Mouse (Mus musculus): ENCODE results near the gene Adamtsl1. TPM values are rescaled to one million over a fixed set of nuclear protein-coding genes. Genes with fewer than 3 reads are reported as not detected.

Adamtsl1 gene
- polyA plus RNA-seq, 1 experiment from 2014 or later, result 7.3 TPM

GRCm38 (mm10) chr4:85767666-85768065 lies 253.7 kb downstream of the Adamtsl1 start:
- no peaks in the 10 kb centered on the region for H3K27me3 ChIP-seq (ENCODE audit: insufficient read depth, poor library complexity, severe bottlenecking)
- H3K4me1 ChIP-seq, result peaks cover 7% of the 10 kb centered on the region; the same call in 1 of the 2 replicates
- DNase-seq (ENCODE audit: low spot score), result no peak
- no peaks in the 10 kb centered on the region for H3K36me3 ChIP-seq
- 84% methylated on average over 6 of the region's 6 CpGs for WGBS
- H3K27ac ChIP-seq, result no peak overlapping the region
- no peaks in the 10 kb centered on the region for H3K9me3 ChIP-seq
- no peak overlapping the region for H3K4me3 ChIP-seq

- no peaks in the 10 kb centered on the region for H3K27me3 ChIP-seq (ENCODE audit: insufficient read depth, poor library complexity, severe bottlenecking)
- no peak overlapping the region for H3K4me3 ChIP-seq
- WGBS, result 65% methylated on average over 5 of the region's 5 CpGs
- H3K4me1 ChIP-seq, result peaks cover 7% of the 10 kb centered on the region; the same call in 1 of the 2 replicates
- no peaks in the 10 kb centered on the region for H3K9me3 ChIP-seq
- no peak overlapping the region for H3K27ac ChIP-seq
- DNase-seq (ENCODE audit: low spot score), result no peak
- no peaks in the 10 kb centered on the region for H3K36me3 ChIP-seq
Observed at GRCm38 (mm10) chr4:85768107-85768506, 254.1 kb downstream of the Adamtsl1 start.

- no peaks in the 10 kb centered on the region for H3K27me3 ChIP-seq (ENCODE audit: insufficient read depth, poor library complexity, severe bottlenecking)
- no peaks in the 10 kb centered on the region for H3K4me1 ChIP-seq
- DNase-seq (ENCODE audit: low spot score), result no peak
- H3K9me3 ChIP-seq, result no peaks in the 10 kb centered on the region
- H3K27ac ChIP-seq, result no peak overlapping the region
- no peaks in the 10 kb centered on the region for H3K36me3 ChIP-seq
- no peak overlapping the region for H3K4me3 ChIP-seq
- WGBS, result 27% methylated on average over 5 of the region's 5 CpGs
Observed at GRCm38 (mm10) chr4:85782511-85782910, 268.5 kb downstream of the Adamtsl1 start.

- Histone ChIP-seq H3K4me3 (no peak overlapping the region), H3K9me3 (no peaks in the 10 kb centered on the region), H3K36me3 (no peaks in the 10 kb centered on the region), H3K27ac (no peak overlapping the region), H3K4me1 (no peaks in the 10 kb centered on the region), H3K27me3 (ENCODE audit: insufficient read depth, poor library complexity, severe bottlenecking) (no peaks in the 10 kb centered on the region)
- WGBS, result 56% methylated on average over 6 of the region's 6 CpGs
- DNase-seq (ENCODE audit: low spot score), result no peak
Observed at GRCm38 (mm10) chr4:85783768-85784379, 269.9 kb downstream of the Adamtsl1 start.

- Histone ChIP-seq H3K9me3 (no peaks in the 10 kb centered on the region), H3K27ac (no peak overlapping the region), H3K4me1 (no peaks in the 10 kb centered on the region), H3K36me3 (no peaks in the 10 kb centered on the region), H3K27me3 (ENCODE audit: insufficient read depth, poor library complexity, severe bottlenecking) (no peaks in the 10 kb centered on the region), H3K4me3 (no peak overlapping the region)
- WGBS, result 62% methylated on average over 4 of the region's 4 CpGs
- DNase-seq (ENCODE audit: low spot score), result no peak
Observed at GRCm38 (mm10) chr4:85784428-85784827, 270.5 kb downstream of the Adamtsl1 start.

GRCm38 (mm10) chr4:85790226-85790625 lies 276.3 kb downstream of the Adamtsl1 start:
- no peaks in the 10 kb centered on the region for H3K9me3 ChIP-seq
- no peaks in the 10 kb centered on the region for H3K4me1 ChIP-seq
- no peak for DNase-seq (ENCODE audit: low spot score)
- H3K4me3 ChIP-seq, result no peak overlapping the region
- H3K36me3 ChIP-seq, result no peaks in the 10 kb centered on the region
- no peaks in the 10 kb centered on the region for H3K27me3 ChIP-seq (ENCODE audit: insufficient read depth, poor library complexity, severe bottlenecking)
- WGBS, result 53% methylated on average over 2 of the region's 2 CpGs
- no peak overlapping the region for H3K27ac ChIP-seq

- Histone ChIP-seq H3K4me3 (no peak overlapping the region), H3K36me3 (no peaks in the 10 kb centered on the region), H3K27ac (no peak overlapping the region), H3K9me3 (no peaks in the 10 kb centered on the region), H3K4me1 (no peaks in the 10 kb centered on the region), H3K27me3 (ENCODE audit: insufficient read depth, poor library complexity, severe bottlenecking) (no peaks in the 10 kb centered on the region)
- peak; percentile 84 for DNase-seq (ENCODE audit: low spot score)
- WGBS, result 4% methylated on average over 8 of the region's 8 CpGs
Observed at GRCm38 (mm10) chr4:85801805-85802204, 287.8 kb downstream of the Adamtsl1 start.

- Histone ChIP-seq H3K36me3 (no peaks in the 10 kb centered on the region), H3K9me3 (no peaks in the 10 kb centered on the region), H3K4me1 (no peaks in the 10 kb centered on the region), H3K27me3 (ENCODE audit: insufficient read depth, poor library complexity, severe bottlenecking) (no peaks in the 10 kb centered on the region), H3K27ac (no peak overlapping the region), H3K4me3 (no peak overlapping the region)
- DNase-seq (ENCODE audit: low spot score), result no peak
- 61% methylated on average over 3 of the region's 3 CpGs for WGBS
Observed at GRCm38 (mm10) chr4:85814418-85814817, 300.4 kb downstream of the Adamtsl1 start.

- no peak overlapping the region for H3K4me3 ChIP-seq
- H3K27me3 ChIP-seq (ENCODE audit: insufficient read depth, poor library complexity, severe bottlenecking), result no peaks in the 10 kb centered on the region
- 68% methylated on average over 2 of the region's 2 CpGs for WGBS
- no peak overlapping the region for H3K27ac ChIP-seq
- no peaks in the 10 kb centered on the region for H3K36me3 ChIP-seq
- no peak for DNase-seq (ENCODE audit: low spot score)
- no peaks in the 10 kb centered on the region for H3K9me3 ChIP-seq
- no peaks in the 10 kb centered on the region for H3K4me1 ChIP-seq
Observed at GRCm38 (mm10) chr4:85818504-85818903, 304.5 kb downstream of the Adamtsl1 start.

- Histone ChIP-seq H3K4me1 (no peaks in the 10 kb centered on the region), H3K36me3 (no peaks in the 10 kb centered on the region), H3K27me3 (ENCODE audit: insufficient read depth, poor library complexity, severe bottlenecking) (no peaks in the 10 kb centered on the region), H3K9me3 (no peaks in the 10 kb centered on the region), H3K4me3 (no peak overlapping the region), H3K27ac (no peak overlapping the region)
- 68% methylated on average over 1 of the region's 1 CpGs for WGBS
- no peak for DNase-seq (ENCODE audit: low spot score)
Observed at GRCm38 (mm10) chr4:85819169-85819568, 305.2 kb downstream of the Adamtsl1 start.

- WGBS, result 53% methylated on average over 1 of the region's 1 CpGs
- Histone ChIP-seq H3K27ac (no peak overlapping the region), H3K4me1 (no peaks in the 10 kb centered on the region)
Observed at GRCm38 (mm10) chr4:85819921-85820320, 305.9 kb downstream of the Adamtsl1 start.

GRCm38 (mm10) chr4:85823952-85824704 lies 310.2 kb downstream of the Adamtsl1 start:
- no peaks in the 10 kb centered on the region for H3K27me3 ChIP-seq (ENCODE audit: insufficient read depth, poor library complexity, severe bottlenecking)
- no peaks in the 10 kb centered on the region for H3K9me3 ChIP-seq
- no peak for DNase-seq (ENCODE audit: low spot score)
- H3K36me3 ChIP-seq, result no peaks in the 10 kb centered on the region
- WGBS, result 85% methylated on average over 8 of the region's 8 CpGs
- H3K27ac ChIP-seq, result no peak overlapping the region
- H3K4me3 ChIP-seq, result no peak overlapping the region
- H3K4me1 ChIP-seq, result no peaks in the 10 kb centered on the region

More at GRCm38 (mm10) chr4:85819921-85820320, 305.9 kb downstream of the Adamtsl1 start:
- Histone ChIP-seq H3K36me3 (no peaks in the 10 kb centered on the region), H3K27me3 (ENCODE audit: insufficient read depth, poor library complexity, severe bottlenecking) (no peaks in the 10 kb centered on the region), H3K4me3 (no peak overlapping the region), H3K9me3 (no peaks in the 10 kb centered on the region)
- DNase-seq (ENCODE audit: low spot score), result no peak

GRCm38 (mm10) chr4:85824705-85825085 lies 310.7 kb downstream of the Adamtsl1 start:
- Histone ChIP-seq H3K4me1 (no peaks in the 10 kb centered on the region), H3K27ac (no peak overlapping the region), H3K4me3 (no peak overlapping the region), H3K27me3 (ENCODE audit: insufficient read depth, poor library complexity, severe bottlenecking) (no peaks in the 10 kb centered on the region), H3K9me3 (no peaks in the 10 kb centered on the region), H3K36me3 (no peaks in the 10 kb centered on the region)
- no peak for DNase-seq (ENCODE audit: low spot score)
- WGBS, result 66% methylated on average over 1 of the region's 1 CpGs
